In the genomic region with DNA sequence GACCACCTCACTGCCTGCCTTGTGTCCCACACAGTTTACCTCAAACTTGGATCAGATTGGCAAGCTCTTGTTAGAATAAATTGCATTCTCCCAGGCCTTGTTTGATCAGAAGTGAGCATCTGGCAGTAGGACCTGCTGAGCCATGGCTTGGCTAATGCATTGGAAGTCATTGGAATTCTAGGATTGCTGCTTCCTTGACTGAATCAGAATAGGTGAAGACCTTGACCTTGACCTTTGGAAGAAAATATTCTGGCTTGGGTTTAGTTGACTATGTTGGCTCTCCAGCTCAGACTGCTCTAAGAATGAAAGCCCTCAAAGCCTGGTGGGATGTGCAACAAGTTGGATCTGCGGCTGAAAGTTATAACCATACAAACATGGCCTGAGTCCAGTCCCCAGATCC, we compare ENCODE assay signal across 21 mouse cellular contexts. TPM values are rescaled to one million over a fixed set of nuclear protein-coding genes. Genes with fewer than 3 reads are reported as not detected.
DNase-seq lines count a peak whose midpoint lies in the region; TF ChIP-seq lines count a peak whose summit lies in the region.
"Had no signal": no experiment of that assay in that cellular context is flagged by ENCODE, and none has a peak within 500 bp of the region (broad histone marks: within the 10 kb centered on the region; RNA-seq: fewer than 3 reads in every experiment).

No protein-coding gene starts in this region.

- peak overlapping the region; percentile 18 for H3K27ac ChIP-seq in layer of hippocampus, adult 2 months
- 0 out of 2 replicates have a peak overlapping the region, but pooled peaks have one; percentile 17 for H3K27ac ChIP-seq in brown adipose tissue, adult 24 weeks (replicated peaks; ENCODE audit: low read depth, low read length)
- H3K27ac ChIP-seq: embryonic facial prominence, embryonic 10.5 days; embryonic facial prominence, embryonic 12.5 days had no signal

- no peak for TF ChIP-seq CTCF in layer of hippocampus, adult 2 months (conservative IDR thresholded peaks at IDR 0.05)

- peaks cover 3% of the 10 kb centered on the region; the same call in 1 of the 2 replicates for H3K4me1 ChIP-seq in brown adipose tissue, adult 24 weeks (ENCODE audit: control insufficient read depth, insufficient read depth, insufficient read length, low read length)
- H3K4me1 ChIP-seq: embryonic facial prominence, embryonic 10.5 days; embryonic facial prominence, embryonic 12.5 days had no signal

- no peak overlapping the region for H3K4me3 ChIP-seq in layer of hippocampus, adult 2 months
- H3K4me3 ChIP-seq in brown adipose tissue, adult 24 weeks (ENCODE audit: insufficient read depth, low read depth, low read length): no peak overlapping the region
- H3K4me3 ChIP-seq: embryonic facial prominence, embryonic 10.5 days; embryonic facial prominence, embryonic 12.5 days had no signal

- DNase-seq in adrenal gland, postnatal 14 days: peak; percentile 29
- DNase-seq in adrenal gland, postnatal 4 days (ENCODE audit: low spot score in 2 of 2): no peak
- no peak for DNase-seq in layer of hippocampus, adult 2 months (ENCODE audit: low spot score in 2 of 2)
- DNase-seq in layer of hippocampus, postnatal 14 days (ENCODE audit: low spot score in 2 of 2): no peak
- peak; percentile 92 for DNase-seq in R1 (ENCODE audit: low read depth, low spot score)
- no peak for DNase-seq in frontal cortex, adult 2 months (ENCODE audit: extremely low spot score in 1 of 2, low spot score in 1 of 2)
- no peak for DNase-seq in cerebellum, adult 8-10 months
- DNase-seq: adrenal gland, postnatal 10 days; cerebellum, adult 11 months; cerebellum, adult 18-20 months; cerebellum, adult 9-10 months; cerebellum, postnatal 10 days; cerebellum, postnatal 25 days had no signal

RNA-seq across cellular contexts. Expression of a gene that starts 8.2 kb away (rescaled TPM):
- 133 and 136 TPM in 2 replicates for total RNA-seq in adrenal gland, postnatal 14 days (2021)
- total RNA-seq in adrenal gland, postnatal 4 days (2021): 10 to 100 TPM; 76.7 to 77.5 TPM
- total RNA-seq in layer of hippocampus, adult 2 months (2021): 10 to 100 TPM; 19.4 to 21.8 TPM
- 10 to 100 TPM; 15.4 to 15.8 TPM for total RNA-seq in layer of hippocampus, postnatal 14 days (2021)
- 104 and 137 TPM in 2 replicates for polyA plus RNA-seq in brown adipose tissue, adult 24 weeks (2012; ENCODE audit: insufficient read depth, insufficient read length, missing spikeins)
- polyA plus RNA-seq in frontal cortex, adult 2 months (2012; rRNA removed): 32.0 and 35.1 TPM in 2 replicates

RNA-seq across cellular contexts. Expression of a gene that starts 11.6 kb away (rescaled TPM):
- 43.6 and 54.3 TPM in 2 replicates for total RNA-seq in adrenal gland, postnatal 14 days (2021)
- total RNA-seq in adrenal gland, postnatal 4 days (2021): 10 to 100 TPM; 62.5 to 63.9 TPM
- total RNA-seq in layer of hippocampus, adult 2 months (2021): 10 to 100 TPM; 52.4 to 58.9 TPM
- total RNA-seq in layer of hippocampus, postnatal 14 days (2021): 10 to 100 TPM; 49.2 to 49.7 TPM
- 13.6 and 19.5 TPM in 2 replicates for polyA plus RNA-seq in brown adipose tissue, adult 24 weeks (2012; ENCODE audit: insufficient read depth, insufficient read length, missing spikeins)
- 65.8 and 66.8 TPM in 2 replicates for polyA plus RNA-seq in frontal cortex, adult 2 months (2012; rRNA removed)

RNA-seq across cellular contexts. Expression of a gene that starts 20.6 kb away (rescaled TPM):
- total RNA-seq in adrenal gland, postnatal 14 days (2021): 83.9 and 84.7 TPM in 2 replicates
- 100 to 1,000 TPM in 1 of 2 experiments, 10 to 100 TPM in 1; 98.9 to 105 TPM for total RNA-seq in adrenal gland, postnatal 4 days (2021)
- 100 to 1,000 TPM; 134 TPM for total RNA-seq in layer of hippocampus, adult 2 months (2021)
- total RNA-seq in layer of hippocampus, postnatal 14 days (2021): 100 to 1,000 TPM; 138 to 146 TPM
- 19.7 and 20.3 TPM in 2 replicates for polyA plus RNA-seq in brown adipose tissue, adult 24 weeks (2012; ENCODE audit: insufficient read depth, insufficient read length, missing spikeins)
- 99.9 and 107 TPM in 2 replicates for polyA plus RNA-seq in frontal cortex, adult 2 months (2012; rRNA removed)

RNA-seq across cellular contexts. Expression of a gene that starts 31.0 kb away (rescaled TPM):
- total RNA-seq in adrenal gland, postnatal 14 days (2021): 1.3 and 3.8 TPM in 2 replicates
- total RNA-seq in adrenal gland, postnatal 4 days (2021): 1 to 10 TPM; 1.4 to 1.6 TPM
- 1 to 10 TPM; 1.4 to 1.5 TPM for total RNA-seq in layer of hippocampus, adult 2 months (2021)
- total RNA-seq in layer of hippocampus, postnatal 14 days (2021): 1 to 10 TPM; 1.2 to 1.6 TPM
- 0.48 and 0.88 TPM in 2 replicates for polyA plus RNA-seq in brown adipose tissue, adult 24 weeks (2012; ENCODE audit: insufficient read depth, insufficient read length, missing spikeins)
- 0.67 and 1.2 TPM in 2 replicates for polyA plus RNA-seq in frontal cortex, adult 2 months (2012; rRNA removed)
- polyA plus RNA-seq: C2C12; embryonic facial prominence, embryonic 10.5 days; embryonic facial prominence, embryonic 12.5 days; forebrain, embryonic 11.5 days; forebrain, embryonic 14.5 days; forebrain, embryonic 16.5 days; G1E had no signal

RNA-seq across cellular contexts. Expression of a gene that starts 33.4 kb away (rescaled TPM):
- total RNA-seq in adrenal gland, postnatal 14 days (2021): 3.6 and 13.6 TPM in 2 replicates
- 10 to 100 TPM in 1 of 2 experiments, 1 to 10 TPM in 1; 8.4 to 14.2 TPM for total RNA-seq in adrenal gland, postnatal 4 days (2021)
- total RNA-seq in layer of hippocampus, adult 2 months (2021): 1 to 10 TPM; 4.2 TPM
- total RNA-seq in layer of hippocampus, postnatal 14 days (2021): 1 to 10 TPM; 3.2 to 6.0 TPM
- 1.3 and 2.2 TPM in 2 replicates for polyA plus RNA-seq in brown adipose tissue, adult 24 weeks (2012; ENCODE audit: insufficient read depth, insufficient read length, missing spikeins)
- 3.2 and 3.3 TPM in 2 replicates for polyA plus RNA-seq in frontal cortex, adult 2 months (2012; rRNA removed)

Comparison
In these comparisons a context has a peak if more than half of its experiments do, and no peak if none do; other contexts are left out.
1. DNase-seq: peak in adrenal gland, postnatal 14 days (single experiment) and R1 (single experiment); none in adrenal gland, postnatal 4 days (0 of 2), layer of hippocampus, adult 2 months (0 of 2), layer of hippocampus, postnatal 14 days (0 of 2), frontal cortex, adult 2 months (0 of 2) and cerebellum, adult 8-10 months (single experiment).